Mouse (Mus musculus) cerebellum, adult 11 months (tissue): ENCODE measurements at regions not wholly inside any gene's neighbourhood (a gene's known extent, or its start where the extent isn't known, plus 50 kb on each side); places are given as distances from the start of the nearest gene placed in this dataset.
A peak's percentile ranks its signal among the peaks of the same experiment; 100 is the strongest.
"Not testable (repeated sequence)": the region's sequence is repeated elsewhere in the genome, so short reads cannot be mapped to it uniquely, and the experiment has no call there.

ENCODE experiments used
- DNase-seq: peaks from one replicate; pipeline ENCODE4 v3.0.0; 2022

DNA sequence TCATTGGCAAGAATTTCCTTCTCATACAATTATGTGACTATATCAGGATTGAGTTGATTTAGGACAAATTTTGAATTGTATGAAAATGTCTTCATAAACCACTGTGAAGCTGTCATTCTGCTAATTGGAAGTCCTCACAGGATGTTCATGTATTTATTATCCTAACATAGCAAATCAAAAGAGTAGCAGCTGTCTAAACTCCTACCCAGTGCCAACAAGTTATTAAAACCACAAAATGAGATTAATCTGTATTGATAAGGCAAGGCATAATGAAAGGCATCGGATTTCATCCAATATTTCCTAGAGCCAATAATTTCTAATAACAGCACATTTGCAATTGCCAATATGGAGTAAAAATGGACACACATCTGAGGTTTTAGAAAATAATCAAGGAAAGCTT lies 217.6 kb upstream of the Tmprss15 start:
- DNase-seq: no peak

- not testable (repeated sequence) for DNase-seq
Measured at GRCm38 (mm10) chr16:79296621-79297020, 205.7 kb upstream of the Tmprss15 start.

DNA sequence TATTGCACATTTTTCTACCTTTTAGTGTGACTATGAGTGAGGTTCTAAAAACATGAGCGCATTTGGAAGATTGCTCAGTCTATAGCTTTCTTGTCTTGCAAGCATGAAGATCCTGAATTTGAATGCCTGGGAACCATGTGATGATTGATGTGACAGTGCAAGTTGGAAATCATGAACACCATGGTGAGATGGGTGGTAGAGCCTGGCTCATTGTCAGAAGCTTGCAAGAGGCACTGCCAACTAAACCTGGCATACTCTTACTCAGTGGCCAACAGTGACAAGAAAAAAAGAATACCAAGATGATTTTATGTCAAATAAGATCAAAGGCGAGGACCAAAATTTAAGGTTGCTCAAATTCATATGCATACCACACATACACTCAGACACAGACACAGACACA lies 188.1 kb upstream of the Tmprss15 start:
- no peak for DNase-seq

DNA sequence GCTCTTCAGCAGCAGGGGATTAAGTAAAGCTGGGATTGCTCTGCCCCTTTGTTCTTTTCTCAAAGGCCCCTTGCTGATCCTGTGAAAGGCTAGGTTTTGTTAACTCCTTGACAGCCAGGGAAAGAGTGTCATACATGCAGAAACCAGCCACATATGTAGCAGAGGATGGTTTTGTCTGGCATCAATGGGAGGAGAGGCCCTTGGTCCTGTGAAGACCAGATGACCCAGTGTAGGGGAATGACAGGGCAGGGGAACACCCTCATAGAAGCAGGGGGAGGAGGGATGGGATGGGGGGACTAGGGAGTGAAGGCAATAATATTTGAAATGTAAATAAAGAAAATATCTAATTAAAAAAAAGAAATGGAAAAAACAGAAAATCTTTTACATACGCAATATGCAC lies 165.6 kb upstream of the Tmprss15 start:
- no peak for DNase-seq

- DNase-seq: no peak
Measured at GRCm38 (mm10) chr16:79256084-79256483, 165.2 kb upstream of the Tmprss15 start.

DNA sequence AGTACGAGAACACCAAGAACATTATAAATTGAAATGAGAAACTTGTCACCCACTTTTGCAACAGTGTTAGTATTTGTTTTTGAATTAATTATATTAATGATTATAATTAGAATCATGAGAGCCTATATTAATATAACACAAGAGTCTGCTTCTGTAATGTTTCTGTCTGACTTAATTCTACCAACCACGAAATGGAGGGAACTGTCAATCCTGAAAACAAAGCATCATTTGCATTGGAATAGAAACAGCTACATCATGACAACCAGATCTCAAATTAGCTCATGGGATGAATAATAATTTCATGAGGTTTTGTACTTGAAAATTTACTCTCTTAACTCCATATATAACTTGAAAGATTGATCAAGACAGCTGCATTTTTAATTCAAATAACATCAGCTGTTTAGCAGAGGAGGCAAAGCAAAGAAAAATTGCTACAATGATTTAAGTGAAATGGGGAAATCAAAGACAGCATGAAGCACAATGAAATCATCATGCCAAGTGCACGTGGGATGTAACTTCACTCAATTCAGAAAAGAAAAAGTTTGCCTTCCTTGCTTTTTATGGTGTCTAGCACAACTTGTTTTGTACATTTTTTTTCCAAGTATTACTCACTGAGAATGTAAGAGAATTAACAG lies 150.1 kb upstream of the Tmprss15 start:
- DNase-seq: no peak

- no peak for DNase-seq
Measured at GRCm38 (mm10) chr16:79240191-79240590, 149.3 kb upstream of the Tmprss15 start.

DNA sequence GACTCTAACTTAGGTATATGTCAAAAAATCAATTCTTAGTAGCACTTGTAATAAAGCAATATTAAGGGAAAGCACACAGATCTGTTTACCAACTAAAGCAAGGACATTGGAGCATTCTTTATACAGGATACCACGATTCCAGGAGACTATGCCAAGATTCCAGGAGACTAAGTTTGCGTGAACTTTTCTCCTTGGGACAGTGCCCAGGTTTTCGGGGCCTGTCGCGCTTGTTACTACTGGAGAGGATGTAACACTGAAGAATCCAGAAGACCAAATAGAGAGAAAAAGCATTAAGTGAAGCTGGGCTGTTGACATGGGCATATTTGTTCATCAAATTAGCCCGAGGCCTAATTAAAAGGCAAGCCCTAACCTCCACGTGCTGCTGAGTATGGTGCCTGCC lies 100.3 kb upstream of the Tmprss15 start:
- no peak for DNase-seq

DNA sequence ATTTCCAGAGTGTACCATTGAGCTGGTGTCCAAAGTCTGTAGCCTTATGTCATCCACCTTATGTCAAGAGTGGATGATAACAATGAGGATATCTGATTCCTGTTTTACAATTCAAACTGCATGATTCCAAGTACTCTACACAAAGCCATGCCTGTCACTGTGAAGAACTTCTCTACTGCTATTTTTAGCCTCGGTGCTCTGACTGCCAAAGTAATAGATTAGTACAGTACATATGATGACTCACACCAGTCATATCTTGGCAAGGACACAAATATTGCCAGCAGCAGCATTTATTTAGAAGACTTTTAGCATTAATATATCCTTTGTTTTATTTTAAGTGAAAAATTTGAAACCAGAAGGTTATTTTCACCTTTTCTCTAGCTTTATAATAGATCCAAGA lies 95.6 kb upstream of the Tmprss15 start:
- no peak for DNase-seq

GRCm38 (mm10) chr16:79182474-79182873 lies 91.6 kb upstream of the Tmprss15 start:
- DNase-seq: no peak

DNA sequence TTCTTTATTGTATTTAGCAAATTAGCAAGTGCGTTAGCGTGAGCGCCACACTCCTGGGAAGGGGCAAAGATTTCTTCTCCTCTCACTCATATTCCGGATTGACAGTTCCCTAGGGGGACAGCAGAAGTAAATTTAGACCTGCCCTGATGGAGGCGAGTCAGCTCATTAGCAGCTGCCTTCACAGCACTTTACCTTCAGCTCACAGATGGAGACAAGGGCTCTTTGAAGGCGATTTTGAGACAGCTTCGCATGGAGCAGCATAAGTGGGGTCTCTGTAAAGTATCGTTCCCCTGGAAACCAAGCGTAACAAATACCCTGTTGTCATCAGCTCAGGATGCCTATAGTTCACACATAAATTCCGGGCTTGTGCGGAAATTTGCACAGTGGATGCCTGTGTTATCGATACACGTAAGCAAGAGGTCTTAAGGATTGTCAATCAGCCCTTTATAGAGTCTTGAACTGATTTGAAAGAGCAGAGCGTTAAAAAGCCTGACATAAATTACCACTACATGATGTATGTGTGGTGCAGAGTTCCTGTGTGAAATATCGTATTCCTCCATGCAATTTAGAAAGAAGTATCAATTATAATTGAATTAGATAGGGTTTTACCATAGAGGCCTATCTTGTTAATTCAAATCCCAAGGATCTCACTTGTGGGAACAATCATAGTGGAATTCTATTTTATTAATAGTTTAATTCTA lies 86.6 kb upstream of the Tmprss15 start:
- no peak for DNase-seq

- DNase-seq: no peak
Measured at GRCm38 (mm10) chr16:79176832-79177243, 85.9 kb upstream of the Tmprss15 start.

- peak; percentile 34 for DNase-seq
Measured at GRCm38 (mm10) chr16:79168193-79168592, 77.3 kb upstream of the Tmprss15 start.

- DNase-seq: no peak
Measured at GRCm38 (mm10) chr16:79142813-79143212, 51.9 kb upstream of the Tmprss15 start.
